Mouse (Mus musculus): ENCODE measurements around the gene Plin2. TPM values are rescaled to one million over a fixed set of nuclear protein-coding genes. Genes with fewer than 3 reads are reported as not detected.

The Plin2 gene
- polyA plus RNA-seq, 1 experiment = 75.0 TPM

DNA sequence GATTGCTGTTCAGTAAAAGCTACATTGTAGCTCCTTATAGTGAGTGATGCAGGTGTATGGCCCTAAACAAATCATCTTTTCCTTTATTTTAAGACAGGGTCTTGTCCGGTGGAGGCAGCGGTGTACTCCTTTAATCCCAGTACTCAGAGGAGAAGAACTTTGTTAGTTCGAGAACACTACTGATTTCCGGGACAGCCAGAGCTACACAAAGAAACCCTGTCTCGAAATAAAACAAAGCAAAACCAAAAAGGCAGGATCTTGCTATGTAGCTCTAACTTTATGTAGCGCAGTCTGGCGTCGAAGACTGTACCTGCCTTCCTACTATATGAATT lies 57.6 kb downstream of the Plin2 start:
- Histone ChIP-seq H3K27ac (ENCODE audit: insufficient read depth, low read length) (peak overlapping the region; percentile 38; the same call in 1 of the 2 replicates), H3K4me1 (ENCODE audit: control insufficient read depth, insufficient read depth, low read length) (no peaks in the 10 kb centered on the region), H3K4me3 (ENCODE audit: insufficient read depth, low read length) (peak overlapping the region; percentile 33)
- TF ChIP-seq CTCF (IDR thresholded peaks at IDR 0.05; ENCODE audit: borderline replicate concordance, insufficient read depth, low read length) (no peak), POLR2A (IDR thresholded peaks at IDR 0.05; ENCODE audit: low read depth, low read length) (no peak)

DNA sequence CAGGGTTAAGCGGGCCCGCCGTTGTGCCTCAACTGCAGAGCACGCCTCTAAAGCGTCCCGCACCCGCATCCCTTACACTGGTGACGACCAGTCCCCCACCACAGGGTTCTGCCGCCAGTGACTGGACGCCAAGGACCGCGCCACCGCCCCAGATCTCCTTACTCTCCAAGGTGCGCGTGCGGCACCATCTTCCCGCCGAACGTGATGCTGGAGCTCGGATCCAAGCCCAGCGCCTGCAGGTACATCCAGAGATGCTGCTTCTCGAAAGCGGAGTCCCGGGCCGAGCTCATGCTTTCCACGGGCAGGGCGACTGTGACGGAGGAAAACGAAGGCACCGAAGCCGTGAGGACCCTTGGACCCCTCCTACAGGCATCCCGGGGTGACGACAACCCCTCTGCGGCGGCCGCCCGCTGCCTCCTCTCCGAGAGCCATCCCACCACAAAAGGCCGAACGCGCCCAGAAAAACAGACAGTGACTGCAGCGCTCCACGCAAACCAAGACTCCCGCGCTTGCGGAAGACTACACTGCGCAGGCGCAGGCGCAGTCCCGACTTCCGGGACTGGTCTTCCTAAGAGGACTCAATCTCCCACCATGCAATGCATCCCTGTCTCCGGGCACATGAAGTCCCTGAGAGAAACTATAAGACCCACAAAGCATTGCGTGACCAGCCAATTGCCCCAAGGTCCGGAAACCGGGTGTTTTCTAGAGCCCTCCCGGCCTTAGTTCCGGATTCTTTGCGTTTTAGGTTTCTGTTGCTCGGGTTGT lies 58.2 kb downstream of the Plin2 start, which contains the start of gene Haus6:
Haus6 (minus strand) TSS at position 532 of the 765 bp plus-strand sequence.
- Histone ChIP-seq H3K4me3 (ENCODE audit: insufficient read depth, low read length) (peak within 1 kb of the TSS; percentile 91), H3K27ac (ENCODE audit: insufficient read depth, low read length) (peak within 1 kb of the TSS; percentile 38; the same call in 1 of the 2 replicates), H3K4me1 (ENCODE audit: control insufficient read depth, insufficient read depth, low read length) (no peaks in the 10 kb centered on the region)
- TF ChIP-seq CTCF (IDR thresholded peaks at IDR 0.05; ENCODE audit: borderline replicate concordance, insufficient read depth, low read length) (no peak), POLR2A (IDR thresholded peaks at IDR 0.05; ENCODE audit: low read depth, low read length) (peak; percentile 48)

Other genes starting within 250 kb of the Plin2 start
- not detected in 2 replicates for gene Saxo1, start 111.7 kb downstream of the Plin2 start, polyA plus RNA-seq (2011; ENCODE audit: insufficient read length, low read depth, missing spikeins)
- gene Rraga, start 94.4 kb downstream of the Plin2 start, polyA plus RNA-seq (2011; ENCODE audit: insufficient read length, low read depth, missing spikeins) = 148 and 161 TPM in 2 replicates
- 16.4 and 18.7 TPM in 2 replicates for gene Haus6, start 58.0 kb downstream of the Plin2 start, polyA plus RNA-seq (2011; ENCODE audit: insufficient read length, low read depth, missing spikeins)
- 26.9 and 28.4 TPM in 2 replicates for gene Dennd4c, start 78.5 kb upstream of the Plin2 start, polyA plus RNA-seq (2011; ENCODE audit: insufficient read length, low read depth, missing spikeins)
- 1,845 and 1,950 TPM in 2 replicates for gene Rps6, start 187.4 kb upstream of the Plin2 start, polyA plus RNA-seq (2011; ENCODE audit: insufficient read length, low read depth, missing spikeins)
- 0.77 and 1.1 TPM in 2 replicates for gene Acer2, start 204.3 kb upstream of the Plin2 start, polyA plus RNA-seq (2011; ENCODE audit: insufficient read length, low read depth, missing spikeins)

Data from embryonic fibroblast, embryonic 13.5 days (primary cell).